In genomic region chr5:143466891-143467669, GRCm38 (mm10) we compare ENCODE assay signal across 27 mouse cellular contexts. TPM values are rescaled to one million over a fixed set of nuclear protein-coding genes. Genes with fewer than 3 reads are reported as not detected.
DNase-seq lines count a peak whose midpoint lies in the region; ATAC-seq and TF ChIP-seq lines count a peak whose summit lies in the region.
"Had no signal": no experiment of that assay in that cellular context is flagged by ENCODE, and none has a peak within 500 bp of the region (broad histone marks: within the 10 kb centered on the region; RNA-seq: fewer than 3 reads in every experiment).

No protein-coding gene starts in this region.

- H3K9me3 ChIP-seq in heart, embryonic 10.5 days = no peaks in the 10 kb centered on the region
- H3K9me3 ChIP-seq in heart, embryonic 12.5 days (replicated peaks) = no peaks in the 10 kb centered on the region
- no peaks in the 10 kb centered on the region for H3K9me3 ChIP-seq in intestine, embryonic 16.5 days (ENCODE audit: control insufficient read depth, low read length)
- no peaks in the 10 kb centered on the region for H3K9me3 ChIP-seq in liver, postnatal 0 days (ENCODE audit: low read length)
- H3K9me3 ChIP-seq: limb, embryonic 10.5 days; limb, embryonic 15.5 days; midbrain, embryonic 12.5 days; neural tube, embryonic 13.5 days; stomach, embryonic 15.5 days had no signal

- no peak overlapping the region for H3K4me2 ChIP-seq in heart, embryonic 12.5 days
- H3K4me2 ChIP-seq in intestine, embryonic 16.5 days (ENCODE audit: low read depth, low read length) = no peak overlapping the region
- no peak overlapping the region for H3K4me2 ChIP-seq in liver, postnatal 0 days (ENCODE audit: low read depth, low read length)
- H3K4me2 ChIP-seq: hindbrain, embryonic 14.5 days; limb, embryonic 15.5 days; midbrain, embryonic 12.5 days; neural tube, embryonic 13.5 days; stomach, embryonic 15.5 days had no signal

- ATAC-seq in heart, embryonic 12.5 days (ENCODE audit: insufficient number of reproducible peaks, low FRiP score) = no peak
- peak; percentile 49 for ATAC-seq in intestine, embryonic 16.5 days
- ATAC-seq in liver, postnatal 0 days = no peak
- ATAC-seq: forebrain, postnatal 0 days; Patski had no signal

- peaks cover 26% of the 10 kb centered on the region for H3K4me1 ChIP-seq in heart, embryonic 10.5 days
- peaks cover 40% of the 10 kb centered on the region for H3K4me1 ChIP-seq in heart, embryonic 12.5 days (replicated peaks)
- 0 out of 2 replicates have a peak, but pooled peaks cover 13% of the 10 kb centered on the region for H3K4me1 ChIP-seq in intestine, embryonic 16.5 days (ENCODE audit: control insufficient read depth, insufficient read depth, low read length)
- H3K4me1 ChIP-seq in liver, postnatal 0 days (ENCODE audit: insufficient read depth) = peaks cover 21% of the 10 kb centered on the region
- peaks cover 3% of the 10 kb centered on the region; the same call in 1 of the 2 replicates for H3K4me1 ChIP-seq in kidney, adult 2 months (ENCODE audit: control insufficient read depth, insufficient read depth, low read length)

- peaks cover 27% of the 10 kb centered on the region for H3K36me3 ChIP-seq in heart, embryonic 10.5 days
- peaks cover 27% of the 10 kb centered on the region for H3K36me3 ChIP-seq in heart, embryonic 12.5 days
- no peaks in the 10 kb centered on the region for H3K36me3 ChIP-seq in intestine, embryonic 16.5 days (ENCODE audit: control insufficient read depth, insufficient read depth, low read length)
- H3K36me3 ChIP-seq in liver, postnatal 0 days (replicated peaks; ENCODE audit: insufficient read depth, low read length) = peaks cover 15% of the 10 kb centered on the region; the same call in 1 of the 2 replicates
- no peaks in the 10 kb centered on the region for H3K36me3 ChIP-seq in kidney, adult 2 months (ENCODE audit: control insufficient read depth, insufficient read depth, low read length)
- H3K36me3 ChIP-seq: stomach, embryonic 15.5 days had no signal

- no peak overlapping the region for H3K4me3 ChIP-seq in heart, embryonic 10.5 days
- H3K4me3 ChIP-seq in heart, embryonic 12.5 days = no peak overlapping the region
- H3K4me3 ChIP-seq in intestine, embryonic 16.5 days (ENCODE audit: low read length) = no peak overlapping the region
- no peak overlapping the region for H3K4me3 ChIP-seq in liver, postnatal 0 days (ENCODE audit: low read depth, low read length)
- H3K4me3 ChIP-seq in kidney, adult 2 months (ENCODE audit: insufficient read depth, low read depth, low read length) = no peak overlapping the region
- H3K4me3 ChIP-seq: limb, embryonic 10.5 days; limb, embryonic 15.5 days; midbrain, embryonic 12.5 days; neural tube, embryonic 13.5 days; stomach, embryonic 15.5 days had no signal

- no peak overlapping the region; the same call in 1 of the 2 replicates for H3K9ac ChIP-seq in heart, embryonic 12.5 days
- H3K9ac ChIP-seq in intestine, embryonic 16.5 days (ENCODE audit: low read depth, low read length) = no peak overlapping the region
- no peak overlapping the region for H3K9ac ChIP-seq in liver, postnatal 0 days (replicated peaks)
- H3K9ac ChIP-seq: forebrain, postnatal 0 days; hindbrain, embryonic 14.5 days; limb, embryonic 15.5 days; midbrain, embryonic 12.5 days; neural tube, embryonic 13.5 days; stomach, embryonic 15.5 days had no signal

- no peaks in the 10 kb centered on the region for H3K27me3 ChIP-seq in heart, embryonic 10.5 days (ENCODE audit: insufficient read depth, poor library complexity, severe bottlenecking)
- H3K27me3 ChIP-seq in heart, embryonic 12.5 days (replicated peaks) = no peaks in the 10 kb centered on the region
- no peaks in the 10 kb centered on the region for H3K27me3 ChIP-seq in intestine, embryonic 16.5 days (replicated peaks; ENCODE audit: control insufficient read depth, insufficient read depth, low read length)
- no peaks in the 10 kb centered on the region for H3K27me3 ChIP-seq in liver, postnatal 0 days (ENCODE audit: insufficient read depth, low read length)
- H3K27me3 ChIP-seq in kidney, adult 2 months (replicated peaks; ENCODE audit: control insufficient read depth, insufficient read depth, low read length) = no peaks in the 10 kb centered on the region
- H3K27me3 ChIP-seq: limb, embryonic 15.5 days; neural tube, embryonic 13.5 days; Patski; stomach, embryonic 15.5 days had no signal

- TF ChIP-seq POLR2A in kidney, adult 2 months (IDR thresholded peaks at IDR 0.05; ENCODE audit: low read depth, low read length) = no peak

- TF ChIP-seq CTCF in liver, postnatal 0 days (IDR thresholded peaks at IDR 0.05; ENCODE audit: low read depth) = no peak
- no peak for TF ChIP-seq CTCF in kidney, adult 2 months (conservative IDR thresholded peaks at IDR 0.05; ENCODE audit: insufficient read depth, insufficient read length, low read depth, low read length)

- no peak overlapping the region for H3K27ac ChIP-seq in heart, embryonic 10.5 days
- H3K27ac ChIP-seq in heart, embryonic 12.5 days (ENCODE audit: poor library complexity, severe bottlenecking) = no peak overlapping the region
- H3K27ac ChIP-seq in intestine, embryonic 16.5 days (ENCODE audit: low read length) = peak overlapping the region; percentile 40; the same call in 1 of the 2 replicates
- H3K27ac ChIP-seq in liver, postnatal 0 days (ENCODE audit: low read depth) = no peak overlapping the region
- H3K27ac ChIP-seq in kidney, adult 2 months (ENCODE audit: insufficient read depth, low read depth, low read length) = no peak overlapping the region
- H3K27ac ChIP-seq: hindbrain, embryonic 14.5 days; kidney, postnatal 0 days; limb, embryonic 10.5 days; limb, embryonic 15.5 days; midbrain, embryonic 12.5 days; neural tube, embryonic 13.5 days; stomach, embryonic 15.5 days had no signal

- peak; percentile 61 for DNase-seq in heart, embryonic 10.5 days (ENCODE audit: low spot score)
- peak; percentile 3 to 12 for DNase-seq in spleen, postnatal 10 days (ENCODE audit: low spot score in 2 of 2)
- DNase-seq in spleen, adult 18-20 months = no peak
- DNase-seq in liver, postnatal 0 days = peak; percentile 11
- DNase-seq in left cerebral cortex, postnatal 25 days (ENCODE audit: low spot score in 2 of 2) = no peak
- no peak for DNase-seq in kidney, adult 2 months
- DNase-seq: adrenal gland, postnatal 10 days; cerebellum, adult 11 months; cerebellum, adult 9-11 months; embryo, embryonic 11 days; forebrain, postnatal 0 days; kidney, adult 8-10 months; layer of hippocampus, postnatal 36 days; lung, adult 2 months; lung, postnatal 14 days; thymus, adult 2 months; thymus, postnatal 36 days had no signal

- no peak for TF ChIP-seq EP300 in liver, postnatal 0 days (IDR thresholded peaks at IDR 0.05; ENCODE audit: low read depth)

- intact Hi-C loops in left cerebral cortex, postnatal 25 days (cut with DNase I) = no loop called here

- 86% methylated on average over 23 of the region's 23 CpGs for WGBS in heart, embryonic 10.5 days
- WGBS in heart, embryonic 12.5 days = 84% methylated on average over 23 of the region's 23 CpGs
- WGBS in intestine, embryonic 16.5 days = 81% methylated on average over 23 of the region's 23 CpGs
- 86% methylated on average over 23 of the region's 23 CpGs for WGBS in liver, postnatal 0 days (ENCODE audit: insufficient replicate concordance)
- WGBS in kidney, adult 2 months = 94% methylated on average over 23 of the region's 23 CpGs

RNA-seq across cellular contexts. Expression of gene Daglb, which starts 2.7 kb away (rescaled TPM):
- polyA plus RNA-seq in heart, embryonic 10.5 days (2016; fragmentation: Nextera tagmentation; extraction: Ambion mirVana) = 11.9 and 13.9 TPM in 2 replicates
- 10.6 TPM in 2 replicates for polyA plus RNA-seq in heart, embryonic 12.5 days (2016; fragmentation: Nextera tagmentation; extraction: Ambion mirVana)
- polyA plus RNA-seq in intestine, embryonic 16.5 days (2015; fragmentation: Nextera tagmentation; extraction: Ambion mirVana) = 16.2 and 18.5 TPM in 2 replicates
- polyA plus RNA-seq in liver, postnatal 0 days (2015; fragmentation: Nextera tagmentation; extraction: Ambion mirVana) = 4.8 and 5.6 TPM in 2 replicates
- total RNA-seq in left cerebral cortex, postnatal 25 days (2021) = 10 to 100 TPM; 26.4 to 32.7 TPM
- 11.7 TPM in 2 replicates for polyA plus RNA-seq in kidney, adult 2 months (2012; rRNA removed)

Comparison
In these comparisons a context has a peak if more than half of its experiments do, and no peak if none do; other contexts are left out.
1. DNase-seq: peak in heart, embryonic 10.5 days (single experiment), spleen, postnatal 10 days (2 of 2) and liver, postnatal 0 days (single experiment); none in spleen, adult 18-20 months (0 of 2), left cerebral cortex, postnatal 25 days (0 of 2) and kidney, adult 2 months (single experiment).